Mouse (Mus musculus) 416B (cell line): ENCODE measurements around the gene Wap.
A peak's percentile ranks its signal among the peaks of the same experiment; 100 is the strongest.

Source experiments
- DNase-seq: peaks from one replicate; pipeline ENCODE4 v3.0.0; 2011; ENCODE audit warnings: low read depth

The Wap gene

GRCm38 (mm10) chr11:6627731-6628130, 10.7 kb downstream of the Wap start:
- peak; percentile 96 for DNase-seq

DNA sequence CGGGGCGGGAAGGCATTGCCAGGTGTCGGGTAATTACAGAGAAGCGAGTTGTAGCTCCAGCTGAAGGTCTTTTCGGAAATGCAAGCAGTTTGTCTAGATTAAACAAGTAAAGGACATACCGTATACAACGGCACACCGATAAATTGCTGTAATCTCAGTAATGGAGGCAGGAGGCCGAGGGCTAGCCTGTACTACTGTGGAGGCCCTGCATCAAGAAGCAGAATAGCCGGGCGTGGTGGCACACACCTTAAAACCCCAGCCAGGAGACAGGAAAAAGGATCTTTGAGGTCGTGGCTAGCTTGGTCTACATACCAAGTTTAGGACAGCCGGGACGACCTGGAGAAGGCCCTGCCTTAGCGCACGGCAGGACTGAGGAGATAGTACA, 12.1 kb downstream of the Wap start:
- no peak for DNase-seq

DNA sequence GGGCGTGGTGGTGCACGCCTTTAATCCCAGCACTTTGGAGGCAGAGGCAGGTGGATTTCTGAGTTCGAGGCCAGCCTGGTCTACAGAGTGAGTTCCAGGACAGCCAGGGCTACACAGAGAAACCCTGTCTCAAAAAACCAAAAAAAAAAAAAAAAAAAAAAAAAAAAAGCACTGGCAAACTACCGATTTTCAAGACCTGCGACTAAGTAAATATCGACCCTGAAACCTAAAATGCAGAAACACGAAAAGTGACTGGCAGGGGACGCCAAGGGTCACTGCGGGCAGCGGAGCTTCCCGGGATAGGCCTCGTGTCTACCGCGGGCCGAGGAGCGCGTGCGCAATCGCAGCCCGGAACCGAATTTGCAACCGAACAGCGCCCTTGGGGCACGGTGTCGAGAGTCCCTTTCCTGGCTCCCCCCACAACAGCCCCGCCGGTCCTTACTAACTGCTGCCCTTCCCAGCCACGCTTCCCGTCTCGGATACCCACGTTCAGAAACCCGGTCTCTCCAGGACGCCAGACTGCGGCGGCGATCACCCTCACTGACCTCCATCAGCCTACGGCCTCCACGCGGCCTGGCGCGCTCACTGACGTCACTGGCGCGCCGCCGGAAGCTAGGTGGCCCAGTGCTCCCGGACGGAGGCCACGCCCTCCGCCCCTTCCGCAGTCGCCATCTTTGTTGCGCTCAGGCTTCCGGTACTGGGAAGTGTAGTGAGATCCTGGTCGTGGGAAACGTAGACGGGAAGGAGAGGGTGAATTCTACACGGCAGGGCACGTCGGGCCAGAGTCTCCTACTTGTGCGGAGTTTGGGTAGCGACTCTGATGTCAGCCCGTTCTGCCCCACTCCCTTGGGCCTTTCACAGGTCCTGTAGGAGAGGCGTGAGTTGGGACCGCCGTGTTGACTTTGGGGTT, 12.7 kb downstream of the Wap start, which contains the start of gene Tbrg4:
Gene Tbrg4, minus strand, starts transcription at position 590 of the 910 bp plus-strand sequence.
- DNase-seq: peak; percentile 96

- DNase-seq: peak; percentile 28
Observed at GRCm38 (mm10) chr11:6624619-6625382, 13.6 kb downstream of the Wap start.

DNA sequence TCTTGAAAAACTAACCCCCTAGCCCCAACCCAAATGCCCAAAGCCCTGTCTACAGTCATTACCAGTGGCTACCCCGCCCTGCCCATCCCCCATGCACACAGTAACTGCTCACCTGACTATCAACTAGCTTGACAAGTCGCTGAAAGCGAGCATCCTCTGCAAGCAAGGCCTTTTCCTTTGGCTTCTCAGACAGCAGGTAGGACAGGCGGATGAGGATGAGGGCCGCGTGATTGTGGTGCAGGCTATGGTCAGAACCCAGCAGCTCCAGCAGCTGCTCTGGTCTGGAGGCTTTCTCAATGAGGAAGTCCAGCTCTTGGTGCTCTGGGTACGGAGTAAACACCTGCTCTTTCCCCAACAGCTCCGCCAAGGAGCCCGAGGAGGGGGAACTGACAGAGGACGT, 14.7 kb downstream of the Wap start:
- DNase-seq: peak; percentile 50

GRCm38 (mm10) chr11:6615250-6616205, 22.9 kb downstream of the Wap start:
- peak; percentile 83 for DNase-seq

DNA sequence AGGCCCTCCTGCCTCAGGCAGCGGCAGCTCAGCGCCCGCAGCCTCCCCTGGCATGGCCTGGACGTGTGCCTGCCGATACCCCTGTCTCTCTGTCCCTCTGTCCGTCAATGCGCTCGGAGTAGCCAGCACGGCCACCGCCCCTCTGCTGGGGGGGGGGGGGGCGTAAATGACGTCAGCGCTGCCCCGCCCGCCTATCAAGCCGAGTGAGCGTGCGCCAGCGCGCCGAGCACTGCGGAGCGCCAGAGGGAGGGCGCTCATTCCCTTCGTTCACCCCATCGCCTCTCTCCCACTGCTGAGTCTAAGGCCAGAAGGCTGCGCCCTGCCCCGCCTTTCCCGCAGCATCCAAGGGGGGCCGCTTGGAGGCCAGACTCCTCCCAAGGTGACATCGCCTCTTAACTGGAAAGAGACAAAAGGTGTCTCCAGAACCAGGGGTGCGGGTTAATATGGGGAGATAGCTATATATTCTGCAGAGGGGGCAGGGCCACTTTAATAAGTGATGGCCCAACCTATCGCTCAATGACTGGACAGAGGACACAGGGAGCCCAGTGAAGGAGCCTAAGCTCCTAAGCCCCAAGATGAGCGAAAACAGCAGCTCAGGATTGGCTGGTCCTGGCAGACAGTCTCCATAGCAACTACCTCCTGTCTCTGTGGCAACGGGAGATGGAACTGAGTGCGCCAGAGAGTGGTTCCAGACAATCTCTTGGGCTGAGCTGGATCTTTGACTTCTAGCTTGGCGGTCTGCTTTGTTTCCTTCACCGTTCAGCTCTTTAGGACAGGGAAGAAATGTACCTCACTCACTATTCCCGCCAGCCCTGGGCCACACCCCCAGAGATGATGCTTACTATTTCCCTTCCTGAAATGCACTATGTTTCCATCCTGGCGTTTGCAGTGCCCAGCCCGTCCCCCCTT, 32.7 kb downstream of the Wap start, which contains the start of gene Nacad:
Gene Nacad, minus strand, starts transcription at position 563 of the 909 bp plus-strand sequence.
- no peak for DNase-seq

DNA sequence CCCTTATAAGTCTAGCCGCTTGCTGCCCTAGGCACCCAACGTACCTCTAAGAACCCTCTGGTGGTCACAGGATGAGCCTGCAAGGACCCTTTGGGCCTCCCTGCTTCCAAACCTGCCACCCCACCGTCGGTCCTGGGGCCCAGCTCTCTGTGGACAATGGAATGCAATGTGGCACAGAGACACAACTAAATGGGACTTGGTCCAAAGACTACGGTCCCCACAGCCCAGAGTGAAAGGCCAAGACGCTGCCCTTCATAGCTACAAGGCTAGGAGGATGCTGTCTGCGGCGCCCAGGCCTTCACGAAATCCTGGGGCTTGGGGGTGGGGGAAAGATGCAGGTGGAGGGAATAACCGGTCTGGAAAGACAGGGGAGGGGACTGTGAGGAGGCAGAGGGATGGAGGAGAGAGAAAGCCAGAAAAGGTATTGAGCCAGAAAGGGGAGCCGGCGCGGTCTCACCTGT, 33.4 kb downstream of the Wap start:
- no peak for DNase-seq

DNA sequence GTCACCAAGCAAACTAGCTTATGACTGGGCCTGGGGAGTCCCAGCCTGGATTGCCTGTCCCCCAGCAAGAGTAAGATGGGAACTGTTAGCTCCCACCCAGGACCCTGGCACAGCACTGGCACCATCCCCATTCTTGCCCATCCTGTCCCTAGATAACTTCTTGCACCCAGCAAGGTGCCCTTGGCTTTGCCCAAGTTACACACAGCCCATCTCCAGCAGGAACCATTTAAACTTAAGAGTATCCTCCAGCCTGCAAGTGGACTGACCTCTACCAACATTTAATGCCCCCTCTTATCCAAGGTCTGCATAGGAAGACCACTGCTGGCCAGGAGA, 33.9 kb downstream of the Wap start:
- DNase-seq: no peak

DNA sequence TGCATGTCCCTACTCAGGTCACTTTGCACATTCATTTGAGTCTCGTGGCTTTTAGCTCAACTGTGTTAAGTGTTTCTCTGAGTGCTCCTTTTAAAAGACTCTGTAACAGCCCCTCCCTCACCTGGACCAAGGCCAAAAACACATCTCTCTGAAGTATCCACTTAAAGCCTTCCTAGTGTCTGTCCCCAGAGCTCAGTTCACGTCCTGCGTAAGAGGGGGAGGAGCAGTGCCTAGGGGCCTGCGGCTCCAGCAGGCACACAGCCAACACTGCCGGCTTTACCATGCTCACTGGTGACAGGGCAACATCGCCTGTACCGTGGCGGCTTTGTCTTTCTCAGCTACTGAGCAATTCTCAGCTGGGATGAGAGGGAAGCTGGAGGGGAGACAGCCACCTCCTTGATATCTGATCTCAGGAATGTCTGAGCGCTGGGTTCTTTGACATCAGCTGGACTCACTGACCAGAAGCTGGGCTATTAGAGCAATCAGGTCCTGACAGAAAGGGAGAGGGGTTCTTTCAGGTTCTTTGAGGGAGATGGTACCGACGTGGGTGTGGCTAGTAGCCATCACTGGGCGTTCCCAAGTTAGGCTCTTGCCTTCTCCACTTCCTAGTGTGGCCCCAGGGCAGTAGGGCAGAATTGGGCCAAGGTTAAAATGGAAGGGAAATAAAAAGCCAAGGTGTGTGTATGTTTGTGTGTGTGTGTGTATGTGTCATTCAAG, 34.4 kb downstream of the Wap start:
- peak; percentile 74 for DNase-seq

DNA sequence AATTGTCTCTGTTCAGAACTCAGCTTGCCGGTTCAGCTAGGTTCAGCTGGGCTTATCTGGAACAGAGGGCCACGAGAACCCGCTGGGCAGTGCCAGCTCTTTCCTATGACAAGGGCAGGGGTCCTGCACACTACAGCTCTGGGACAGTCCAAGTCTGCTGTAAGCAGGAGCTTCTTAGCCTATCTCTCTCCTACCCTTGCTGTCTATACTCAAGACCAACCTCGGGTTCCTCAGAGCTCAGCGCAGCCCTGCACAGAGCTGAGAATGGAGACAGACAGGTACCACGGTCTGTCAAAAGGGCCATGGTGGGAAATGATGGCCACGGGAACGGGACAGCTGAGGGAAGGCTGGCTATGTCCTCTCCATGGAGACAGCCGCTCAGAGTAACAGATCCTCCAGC, 35.2 kb downstream of the Wap start:
- no peak for DNase-seq

- no peak for DNase-seq
Observed at GRCm38 (mm10) chr11:6602662-6603061, 35.8 kb downstream of the Wap start.

- no peak for DNase-seq
Observed at GRCm38 (mm10) chr11:6601649-6602480, 36.6 kb downstream of the Wap start.

DNA sequence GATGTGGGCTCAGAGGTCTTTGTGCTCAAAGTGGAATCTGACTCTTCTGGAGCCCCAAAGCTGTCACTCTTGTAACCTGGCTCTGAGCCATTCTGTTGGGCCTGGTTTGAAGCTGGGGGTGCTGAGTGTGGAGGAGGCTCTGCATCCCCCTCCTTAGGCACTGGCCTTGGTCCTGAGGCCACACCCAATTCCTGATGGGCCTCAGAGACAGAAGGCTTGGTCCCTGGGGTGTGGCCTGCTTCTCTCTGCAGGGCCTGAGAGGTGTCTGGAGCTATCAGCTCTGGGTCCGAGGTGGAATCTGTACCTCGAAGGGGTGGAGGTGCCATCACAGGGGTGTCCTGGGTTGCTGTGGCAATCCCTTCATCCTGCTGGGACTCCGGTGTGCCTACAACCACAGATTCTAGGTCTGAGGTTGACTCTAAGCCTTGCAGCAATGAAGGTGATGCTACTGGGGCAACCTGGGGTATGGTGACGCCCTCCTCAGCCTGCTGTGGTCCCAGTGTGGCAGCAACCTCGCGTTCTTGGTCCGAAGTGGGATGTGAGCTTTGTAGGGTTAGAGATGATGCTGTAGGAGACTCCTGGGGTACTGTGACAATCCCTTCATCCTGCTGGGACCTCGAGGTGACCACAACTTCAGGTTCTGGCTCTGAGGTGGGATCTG, 38.0 kb downstream of the Wap start:
- no peak for DNase-seq

GRCm38 (mm10) chr11:6599831-6600230, 38.6 kb downstream of the Wap start:
- no peak for DNase-seq

GRCm38 (mm10) chr11:6599011-6599681, 39.3 kb downstream of the Wap start:
- no peak for DNase-seq

DNA sequence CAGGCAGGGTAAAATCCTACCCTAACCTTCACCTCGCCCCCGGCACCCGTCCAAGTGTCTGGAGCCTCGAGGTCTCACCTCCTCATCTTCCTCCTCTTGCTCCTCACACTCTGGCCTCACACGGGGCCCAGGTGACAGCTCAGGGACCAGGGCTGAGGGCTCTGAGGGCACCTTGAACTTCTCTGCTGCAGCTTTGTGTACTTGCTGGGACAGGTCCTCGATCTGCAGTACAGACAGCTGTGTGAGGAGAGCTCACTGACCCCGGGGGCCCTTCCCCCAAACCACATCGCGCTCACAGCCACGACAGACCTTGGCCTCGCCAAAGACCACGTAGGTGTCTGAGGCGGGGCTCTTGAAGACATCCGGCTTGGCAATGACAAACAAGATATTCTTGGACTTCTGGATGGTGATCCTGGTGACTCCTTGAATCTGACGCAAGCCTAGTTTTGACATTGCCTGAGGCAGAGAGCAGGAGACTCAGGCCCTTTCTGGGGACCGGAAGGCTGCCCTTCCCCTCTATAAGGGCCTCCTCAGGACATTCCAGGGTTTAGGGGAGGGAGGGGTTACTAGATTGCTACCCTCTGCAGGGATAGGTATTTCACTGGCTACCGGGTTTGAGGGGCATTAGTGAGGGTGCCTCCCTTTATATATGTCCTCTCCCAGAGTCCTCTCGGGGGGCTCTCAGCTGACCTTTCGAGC, 40.1 kb downstream of the Wap start:
- DNase-seq: no peak
